Mouse (Mus musculus) liver, embryonic 13.5 days (tissue): ENCODE results near the gene Olfr1221. TPM values are rescaled to one million over a fixed set of nuclear protein-coding genes. Genes with fewer than 3 reads are reported as not detected.
"Not testable (repeated sequence)": the region's sequence is repeated elsewhere in the genome, so short reads cannot be mapped to it uniquely, and the experiment has no call there.

Experiments used
- ATAC-seq: fragments of 200-750 bp; cut with Nextera tagmentation; 2 replicates; pipeline ENCODE4 v1.8.0; 2017; ENCODE audit warnings: low read depth, mild to moderate bottlenecking, moderate number of reproducible peaks, moderate library complexity
- DNase-seq: peaks from one replicate; pipeline ENCODE4 v3.0.0; 2022
- H3K27ac ChIP-seq: fragments of 300-500 bp; sonication (generic); 2 replicates; pipeline ENCODE4 v1.5.1; 2015; ENCODE audit warnings: moderate library complexity, mild to moderate bottlenecking, inconsistent platforms
- H3K27me3 ChIP-seq: fragments of 300-500 bp; sonication (generic); 2 replicates; pipeline ENCODE4 v1.6.1; 2015; ENCODE audit warnings: mild to moderate bottlenecking, inconsistent platforms
- H3K36me3 ChIP-seq: fragments of 300-500 bp; sonication (generic); 2 replicates; pipeline ENCODE4 v1.6.1; 2015; ENCODE audit warnings: mild to moderate bottlenecking, inconsistent platforms
- H3K4me1 ChIP-seq: fragments of 300-500 bp; sonication (generic); replicated peaks from 2 replicates; pipeline ENCODE4 v1.6.1; 2015; ENCODE audit warnings: inconsistent platforms
- H3K4me2 ChIP-seq: fragments of 300-500 bp; sonication (generic); 2 replicates; pipeline ENCODE4 v1.6.1; 2015; ENCODE audit warnings: inconsistent platforms, mild to moderate bottlenecking, moderate library complexity
- H3K4me3 ChIP-seq: fragments of 300-500 bp; sonication (generic); replicated peaks from 2 replicates; pipeline ENCODE4 v1.5.1; 2015; ENCODE audit warnings: mild to moderate bottlenecking, inconsistent platforms
- H3K9ac ChIP-seq: fragments of 300-500 bp; sonication (generic); 2 replicates; pipeline ENCODE4 v1.6.1; 2015; ENCODE audit warnings: mild to moderate bottlenecking, inconsistent platforms
- H3K9me3 ChIP-seq: fragments of 300-500 bp; sonication (generic); replicated peaks from 2 replicates; pipeline ENCODE4 v1.6.1; 2016; ENCODE audit warnings: inconsistent platforms
- WGBS: fragments of 180-500 bp; shearing (Covaris S2); methylation state at CpG from one replicate; pipeline ENCODE4 v1.1.7; 2015; ENCODE audit not compliant: insufficient replicate concordance; 5-methylcytosine and 5-hydroxymethylcytosine counted together
- polyA plus RNA-seq: library from polyadenylated mRNA; unstranded; fragments of >200 nt; fragmentation: Nextera tagmentation; extraction: Ambion mirVana; gene quantifications from 2 replicates; pipeline ENCODE4 v1.2.1, GENCODE M21; 2015

The Olfr1221 gene
- not detected in 2 replicates for polyA plus RNA-seq

DNA sequence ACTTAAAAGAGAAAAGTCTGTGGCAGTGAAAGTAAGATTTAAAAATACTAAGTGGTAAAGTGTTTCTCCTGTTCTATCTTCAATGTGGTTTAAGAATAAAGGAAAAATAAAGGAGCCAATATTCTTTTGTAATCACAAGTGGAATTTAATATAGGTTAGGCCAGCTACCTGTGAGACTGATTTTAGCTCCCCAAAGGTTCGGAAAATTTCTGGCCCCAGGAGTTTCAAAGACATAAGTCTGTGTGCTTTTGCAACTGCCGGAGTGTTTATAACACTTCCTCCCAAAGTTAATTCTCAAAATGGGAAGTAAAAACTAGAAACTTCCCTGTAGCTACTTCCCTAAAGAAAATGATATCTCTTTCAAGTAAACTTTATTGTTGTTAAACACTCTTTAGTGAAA is at the start of gene Olfr1221:
Olfr1221 (minus strand) TSS at position 101 of the 400 bp plus-strand sequence.
- Histone ChIP-seq H3K27ac (no peak within 1 kb of the TSS), H3K4me2 (no peak within 1 kb of the TSS), H3K27me3 (no peaks in the 10 kb centered on the region), H3K9me3 (no peaks in the 10 kb centered on the region), H3K9ac (no peak within 1 kb of the TSS), H3K4me1 (no peaks in the 10 kb centered on the region), H3K4me3 (no peak within 1 kb of the TSS), H3K36me3 (no peaks in the 10 kb centered on the region)
- ATAC-seq (no peak), DNase-seq (no peak)
- 40% methylated on average over 2 of the region's 2 CpGs for WGBS

- H3K27ac ChIP-seq, H3K4me2 ChIP-seq, ATAC-seq, H3K9me3 ChIP-seq, H3K4me3 ChIP-seq, H3K36me3 ChIP-seq, H3K27me3 ChIP-seq, DNase-seq, H3K9ac ChIP-seq, H3K4me1 ChIP-seq: not testable (repeated sequence)
- WGBS, result 69% methylated on average over 4 of the region's 4 CpGs
These were observed 47.6 kb upstream of the Olfr1221 start for GRCm38 (mm10) chr2:89164711-89165110.

DNA sequence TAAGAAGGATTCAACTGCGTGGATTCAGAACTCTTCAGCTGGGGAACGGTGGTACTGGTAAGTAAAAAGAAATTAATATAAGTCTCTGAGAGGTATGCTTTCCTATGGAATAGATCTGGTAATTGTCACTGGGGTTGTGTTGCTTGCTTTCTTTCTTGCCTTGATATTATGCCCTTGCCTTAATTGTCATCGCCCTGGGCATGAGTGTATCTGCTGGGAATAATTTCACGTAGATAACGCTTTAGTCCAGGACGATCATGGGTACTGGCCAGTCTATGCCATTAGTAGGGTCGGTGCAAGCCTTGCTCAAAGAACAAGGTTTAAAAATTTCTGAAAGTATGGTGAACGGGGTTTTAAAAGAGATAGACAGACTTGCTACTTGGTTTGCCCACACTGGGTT is 46.9 kb upstream of the Olfr1221 start, which contains the start of gene Olfr1224-ps1:
Olfr1224-ps1 (minus strand) TSS at position 101 of the 400 bp plus-strand sequence.
- not testable (repeated sequence) for H3K4me1 ChIP-seq, H3K36me3 ChIP-seq, ATAC-seq, H3K4me3 ChIP-seq, DNase-seq, H3K27ac ChIP-seq, H3K9ac ChIP-seq, H3K4me2 ChIP-seq, H3K9me3 ChIP-seq, H3K27me3 ChIP-seq
- WGBS, result 77% methylated on average over 8 of the region's 8 CpGs

DNA sequence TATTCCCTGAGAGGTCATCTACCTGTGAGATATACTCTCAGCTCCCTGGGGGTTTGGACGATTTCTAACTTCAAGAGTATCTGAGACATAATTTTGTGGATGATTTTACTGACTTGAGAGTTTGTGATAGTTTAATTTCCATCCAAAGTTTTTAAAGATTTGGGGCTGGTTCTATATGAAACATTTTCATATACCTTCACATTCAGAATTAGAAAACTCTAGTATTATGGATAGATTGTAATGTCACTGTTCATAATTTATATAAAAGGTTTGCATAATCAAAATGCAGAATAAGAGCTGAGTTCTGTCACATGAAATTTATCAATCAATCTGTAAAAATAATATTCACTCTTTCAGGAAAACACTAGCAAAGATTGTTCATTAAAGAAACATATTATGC is 34.4 kb upstream of the Olfr1221 start, which contains the start of gene Olfr1223:
Olfr1223 (minus strand) TSS at position 101 of the 400 bp plus-strand sequence.
- no peaks in the 10 kb centered on the region for H3K36me3 ChIP-seq
- H3K4me3 ChIP-seq, result no peak within 1 kb of the TSS
- ATAC-seq, result no peak
- no peaks in the 10 kb centered on the region for H3K27me3 ChIP-seq
- 26% methylated on average over 1 of the region's 1 CpGs for WGBS
- no peak within 1 kb of the TSS for H3K4me2 ChIP-seq
- H3K27ac ChIP-seq, result no peak within 1 kb of the TSS
- no peak within 1 kb of the TSS for H3K9ac ChIP-seq
- DNase-seq, result no peak
- H3K9me3 ChIP-seq, result no peaks in the 10 kb centered on the region
- H3K4me1 ChIP-seq, result no peaks in the 10 kb centered on the region

- Histone ChIP-seq H3K27me3 (no peaks in the 10 kb centered on the region), H3K9ac (no peak within 1 kb of the TSS), H3K4me2 (no peak within 1 kb of the TSS), H3K4me1 (no peaks in the 10 kb centered on the region), H3K36me3 (no peaks in the 10 kb centered on the region), H3K4me3 (no peak within 1 kb of the TSS), H3K9me3 (no peaks in the 10 kb centered on the region), H3K27ac (no peak within 1 kb of the TSS)
- ATAC-seq, result no peak
- DNase-seq, result no peak
- WGBS, result 40% methylated on average over 3 of the region's 3 CpGs
These were observed 15.9 kb upstream of the Olfr1221 start, which contains the start of gene Olfr1222 for GRCm38 (mm10) chr2:89132954-89133353. Olfr1222 (minus strand) TSS chr2:89133054.

GRCm38 (mm10) chr2:89106735-89107134 is 10.3 kb downstream of the Olfr1221 start, which contains the start of gene Olfr1220:
Olfr1220 (minus strand) TSS chr2:89106835.
- WGBS, result 48% methylated on average over 3 of the region's 3 CpGs
- DNase-seq, result no peak
- no peaks in the 10 kb centered on the region for H3K4me1 ChIP-seq
- H3K4me3 ChIP-seq, result no peak within 1 kb of the TSS
- no peaks in the 10 kb centered on the region for H3K27me3 ChIP-seq
- no peak within 1 kb of the TSS for H3K4me2 ChIP-seq
- no peaks in the 10 kb centered on the region for H3K9me3 ChIP-seq
- H3K9ac ChIP-seq, result no peak within 1 kb of the TSS
- H3K27ac ChIP-seq, result no peak within 1 kb of the TSS
- H3K36me3 ChIP-seq, result no peaks in the 10 kb centered on the region
- no peak for ATAC-seq

GRCm38 (mm10) chr2:89105651-89106050 is 11.4 kb downstream of the Olfr1221 start:
- Histone ChIP-seq H3K9me3 (no peaks in the 10 kb centered on the region), H3K9ac (no peak overlapping the region), H3K27ac (no peak overlapping the region), H3K4me3 (no peak overlapping the region), H3K27me3 (no peaks in the 10 kb centered on the region), H3K36me3 (no peaks in the 10 kb centered on the region), H3K4me1 (no peaks in the 10 kb centered on the region), H3K4me2 (no peak overlapping the region)
- no peak for DNase-seq
- no peak for ATAC-seq

GRCm38 (mm10) chr2:89093848-89094247 is 23.2 kb downstream of the Olfr1221 start:
- no peak overlapping the region for H3K27ac ChIP-seq
- no peaks in the 10 kb centered on the region for H3K36me3 ChIP-seq
- no peak overlapping the region for H3K4me2 ChIP-seq
- no peaks in the 10 kb centered on the region for H3K4me1 ChIP-seq
- H3K9ac ChIP-seq, result no peak overlapping the region
- 85% methylated on average over 1 of the region's 1 CpGs for WGBS
- no peak for ATAC-seq
- no peaks in the 10 kb centered on the region for H3K9me3 ChIP-seq
- DNase-seq, result no peak
- H3K27me3 ChIP-seq, result no peaks in the 10 kb centered on the region
- no peak overlapping the region for H3K4me3 ChIP-seq

GRCm38 (mm10) chr2:89083413-89083812 is 33.7 kb downstream of the Olfr1221 start, which contains the start of gene Olfr1219:
Olfr1219 (minus strand) TSS chr2:89083513.
- H3K36me3 ChIP-seq, result no peaks in the 10 kb centered on the region
- H3K9me3 ChIP-seq, result no peaks in the 10 kb centered on the region
- ATAC-seq (no peak), DNase-seq (no peak)
- 48% methylated on average over 1 of the region's 1 CpGs for whole genome bisulfite sequencing
- H3K4me3 ChIP-seq, result no peak within 1 kb of the TSS
- H3K27me3 ChIP-seq, result no peaks in the 10 kb centered on the region
- H3K27ac ChIP-seq, result no peak within 1 kb of the TSS
- no peaks in the 10 kb centered on the region for H3K4me1 ChIP-seq
- no peak within 1 kb of the TSS for H3K4me2 ChIP-seq
- no peak within 1 kb of the TSS for H3K9ac ChIP-seq

- DNase-seq (no peak), ATAC-seq (no peak)
- Histone ChIP-seq H3K9ac (no peak overlapping the region), H3K4me2 (no peak overlapping the region), H3K27ac (no peak overlapping the region), H3K4me3 (no peak overlapping the region), H3K27me3 (no peaks in the 10 kb centered on the region), H3K36me3 (no peaks in the 10 kb centered on the region), H3K4me1 (no peaks in the 10 kb centered on the region), H3K9me3 (no peaks in the 10 kb centered on the region)
These were observed 35.6 kb downstream of the Olfr1221 start for GRCm38 (mm10) chr2:89081487-89081886.

DNA sequence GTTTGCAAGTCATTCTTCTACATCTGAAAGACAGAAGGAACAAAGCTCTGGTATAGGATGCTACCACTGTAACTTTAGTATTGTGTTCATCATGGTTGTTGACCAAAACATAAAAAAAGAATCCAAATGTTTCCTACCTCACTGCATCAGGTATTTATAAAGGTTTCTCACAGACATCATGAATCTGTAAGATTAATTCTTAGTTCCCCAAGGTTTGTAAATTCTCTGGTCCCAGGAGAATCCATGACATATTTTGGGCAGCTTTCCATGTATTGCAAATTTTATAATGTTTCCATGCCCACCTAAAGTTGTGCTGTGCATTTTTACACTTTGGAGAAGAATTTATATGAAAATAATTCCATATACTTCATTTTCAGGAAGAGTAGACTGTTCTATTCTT is 56.0 kb downstream of the Olfr1221 start, which contains the start of gene Olfr1218:
Olfr1218 (minus strand) TSS at position 101 of the 400 bp plus-strand sequence.
- ATAC-seq (no peak), DNase-seq (no peak)
- no peak within 1 kb of the TSS for H3K27ac ChIP-seq
- H3K4me3 ChIP-seq, result no peak within 1 kb of the TSS
- H3K9ac ChIP-seq, result no peak within 1 kb of the TSS
- H3K27me3 ChIP-seq, result no peaks in the 10 kb centered on the region
- no peaks in the 10 kb centered on the region for H3K4me1 ChIP-seq
- H3K4me2 ChIP-seq, result no peak within 1 kb of the TSS
- H3K36me3 ChIP-seq, result no peaks in the 10 kb centered on the region
- H3K9me3 ChIP-seq, result no peaks in the 10 kb centered on the region
